Mouse (Mus musculus) small intestine, adult 2 months (tissue): ENCODE measurements around the gene Pip5kl1. TPM values are rescaled to one million over a fixed set of nuclear protein-coding genes. Genes with fewer than 3 reads are reported as not detected.
A peak's percentile ranks its signal among the peaks of the same experiment; 100 is the strongest.

Experiments used
- H3K27ac ChIP-seq: fragments of 200-500 bp; 2 replicates; pipeline ENCODE4 v1.5.1; 2012; ENCODE audit warnings: low read depth, low read length, control low read depth, inconsistent platforms; ENCODE audit not compliant: insufficient read depth
- H3K27me3 ChIP-seq: fragments of 200-500 bp; 2 replicates; pipeline ENCODE4 v1.6.1; 2012; ENCODE audit warnings: mild to moderate bottlenecking, moderate library complexity, low read length, inconsistent platforms; ENCODE audit not compliant: control insufficient read depth, insufficient read depth
- H3K36me3 ChIP-seq: fragments of 200-500 bp; 2 replicates; pipeline ENCODE4 v1.6.1; 2012; ENCODE audit warnings: mild to moderate bottlenecking, low read length, control low read depth, inconsistent platforms; ENCODE audit not compliant: control insufficient read depth, insufficient read depth
- H3K4me1 ChIP-seq: fragments of 200-500 bp; 2 replicates; pipeline ENCODE4 v1.6.1; 2012; ENCODE audit warnings: low read length, inconsistent platforms, mixed read lengths; ENCODE audit not compliant: control insufficient read depth, insufficient read depth, insufficient read length
- H3K4me3 ChIP-seq: fragments of 200-500 bp; 2 replicates; pipeline ENCODE4 v1.5.1; 2012; ENCODE audit warnings: low read depth, mild to moderate bottlenecking, control low read depth, inconsistent platforms, low read length, moderate library complexity
- CTCF ChIP-seq: fragments of 200-500 bp; IDR thresholded peaks from 2 replicates; pipeline ENCODE4 v1.5.1; 2012; ENCODE audit warnings: low read depth, mild to moderate bottlenecking, control low read depth, inconsistent platforms, low read length, moderate library complexity, mixed read lengths; ENCODE audit not compliant: insufficient replicate concordance, insufficient read length; ENCODE audit errors: extremely low read depth
- POLR2A ChIP-seq: fragments of 200-500 bp; IDR thresholded peaks from 2 replicates; pipeline ENCODE4 v1.6.1; 2012; ENCODE audit warnings: low read depth, mild to moderate bottlenecking, control low read depth, inconsistent platforms, low read length, moderate library complexity
- WGBS: fragments of 180-500 bp; shearing (Covaris S2); methylation state at CpG from one replicate; pipeline ENCODE4 v1.1.7; 2018; 5-methylcytosine and 5-hydroxymethylcytosine counted together
- polyA plus RNA-seq: library from polyadenylated mRNA; depleted of rRNA; stranded (reverse); fragments of >200 nt; gene quantifications from 2 replicates; pipeline ENCODE4 v1.2.3, GENCODE M21; 2012

Pip5kl1 gene
- polyA plus RNA-seq, 1 experiment, result 0.25 TPM

GRCm38 (mm10) chr2:32620682-32621516, 46.3 kb downstream of the Pip5kl1 start:
- TF ChIP-seq CTCF, result no peak
- TF ChIP-seq POLR2A, result no peak
- Histone ChIP-seq H3K4me1 (peaks cover 7% of the 10 kb centered on the region), H3K27me3 (no peaks in the 10 kb centered on the region), H3K27ac (peak overlapping the region; percentile 32; the same call in 1 of the 2 replicates), H3K4me3 (no peak overlapping the region), H3K36me3 (no peaks in the 10 kb centered on the region)
- WGBS, result 38% methylated on average over 4 of the region's 4 CpGs

GRCm38 (mm10) chr2:32621517-32621859, 46.9 kb downstream of the Pip5kl1 start, which contains the start of gene Ak1:
TSS of gene Ak1 (plus strand) at chr2:32621758.
- Histone ChIP-seq H3K4me1 (peaks cover 7% of the 10 kb centered on the region), H3K27me3 (no peaks in the 10 kb centered on the region), H3K27ac (peak within 1 kb of the TSS; percentile 32; the same call in 1 of the 2 replicates), H3K4me3 (no peak within 1 kb of the TSS), H3K36me3 (no peaks in the 10 kb centered on the region)
- 24% methylated on average over 7 of the region's 7 CpGs for WGBS
- TF ChIP-seq POLR2A (no peak), CTCF (no peak)

GRCm38 (mm10) chr2:32624111-32624748, 49.6 kb downstream of the Pip5kl1 start:
- Histone ChIP-seq H3K4me1 (peaks cover 7% of the 10 kb centered on the region), H3K36me3 (no peaks in the 10 kb centered on the region), H3K27me3 (no peaks in the 10 kb centered on the region), H3K4me3 (no peak overlapping the region), H3K27ac (no peak overlapping the region)
- 85% methylated on average over 5 of the region's 5 CpGs for WGBS
- TF ChIP-seq POLR2A (no peak), CTCF (no peak)

- Histone ChIP-seq H3K4me3 (peak overlapping the region; percentile 45), H3K27me3 (no peaks in the 10 kb centered on the region), H3K4me1 (peaks cover 7% of the 10 kb centered on the region), H3K36me3 (no peaks in the 10 kb centered on the region), H3K27ac (peak overlapping the region; percentile 20; the same call in 1 of the 2 replicates)
- WGBS, result 11% methylated on average over 13 of the region's 13 CpGs
- no peak for TF ChIP-seq POLR2A
- no peak for TF ChIP-seq CTCF
These were observed 50.7 kb downstream of the Pip5kl1 start for GRCm38 (mm10) chr2:32625212-32625872.

GRCm38 (mm10) chr2:32625873-32626694, 51.5 kb downstream of the Pip5kl1 start:
- peak overlapping the region; percentile 20; the same call in 1 of the 2 replicates for H3K27ac ChIP-seq
- TF ChIP-seq POLR2A (no peak), CTCF (no peak)
- H3K4me1 ChIP-seq, result peaks cover 4% of the 10 kb centered on the region
- H3K27me3 ChIP-seq, result no peaks in the 10 kb centered on the region
- H3K36me3 ChIP-seq, result no peaks in the 10 kb centered on the region
- 0 out of 2 replicates have a peak overlapping the region, but pooled peaks have one; percentile 45 for H3K4me3 ChIP-seq
- WGBS, result 55% methylated on average over 5 of the region's 5 CpGs

- no peak overlapping the region for H3K27ac ChIP-seq
- peaks cover 4% of the 10 kb centered on the region; the same call in 1 of the 2 replicates for H3K4me1 ChIP-seq
- 62% methylated on average over 20 of the region's 20 CpGs for WGBS
- H3K4me3 ChIP-seq, result no peak overlapping the region
- no peaks in the 10 kb centered on the region for H3K27me3 ChIP-seq
- TF ChIP-seq CTCF (no peak), POLR2A (no peak)
- no peaks in the 10 kb centered on the region for H3K36me3 ChIP-seq
These were observed 52.9 kb downstream of the Pip5kl1 start for GRCm38 (mm10) chr2:32627266-32628043.
